Mouse (Mus musculus): ENCODE results near the gene Uox.
A peak's percentile ranks its signal among the peaks of the same experiment; 100 is the strongest.

Uox gene

DNA sequence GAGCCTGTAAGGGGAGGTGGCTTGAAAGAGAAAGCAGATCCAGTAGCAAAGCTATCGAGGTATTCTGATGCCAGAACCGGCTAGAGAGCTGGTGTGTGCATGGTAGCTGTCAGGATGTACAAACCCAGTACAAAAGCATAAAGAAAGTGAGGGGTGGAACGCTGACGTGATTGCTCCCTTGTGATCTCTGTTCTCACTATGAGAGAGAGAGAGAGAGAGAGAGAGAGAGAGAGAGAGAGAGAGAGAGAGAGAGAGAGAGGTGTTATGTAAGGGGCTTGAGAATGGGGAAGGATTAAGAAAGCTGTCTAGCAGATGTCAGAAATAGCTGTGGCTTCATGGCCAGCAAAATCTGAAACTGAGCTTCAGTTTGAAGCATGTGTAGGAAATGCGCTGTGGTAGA lies 13.7 kb downstream of the Uox start:
- no peak for DNase-seq (ENCODE audit: low read depth, low spot score)

DNA sequence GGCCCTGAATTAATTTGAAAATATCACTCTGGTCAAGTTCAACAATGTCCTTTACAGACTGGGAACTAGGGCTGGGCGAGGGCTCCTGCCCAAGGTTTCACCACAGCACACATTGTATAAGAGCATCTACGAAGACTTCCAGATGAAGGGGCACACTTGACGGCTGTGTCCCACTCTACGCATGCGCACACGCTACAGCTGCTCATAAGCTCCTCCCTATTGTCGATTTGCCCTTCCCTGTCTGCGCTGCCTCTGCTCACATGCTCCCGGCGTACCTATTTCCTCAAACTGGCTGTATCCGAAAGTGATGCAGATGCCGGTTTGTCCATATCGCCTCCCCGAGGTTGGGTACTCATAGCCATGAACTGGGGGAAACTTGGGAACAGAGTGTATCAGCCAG lies 16.4 kb downstream of the Uox start:
- DNase-seq (ENCODE audit: low read depth, low spot score): no peak

DNA sequence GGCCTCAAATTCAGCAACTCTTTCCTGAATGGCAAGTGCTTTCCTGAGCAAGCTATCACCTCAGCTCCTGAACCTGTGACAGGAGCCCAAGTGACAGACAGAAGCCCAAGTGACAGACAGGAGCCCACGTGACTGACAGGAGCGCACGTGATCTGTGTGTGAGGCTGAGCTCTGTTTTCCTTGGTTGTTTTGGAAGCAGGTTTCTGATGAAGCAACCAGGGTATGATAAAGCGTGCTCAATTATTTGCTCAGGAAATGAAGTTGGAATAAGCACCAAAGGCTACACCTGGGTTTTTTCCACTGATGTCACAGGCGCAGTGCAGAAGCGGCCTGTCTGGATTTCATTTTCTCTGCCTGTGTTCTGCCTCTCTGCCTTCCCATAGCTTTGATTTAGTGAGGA lies 19.3 kb downstream of the Uox start:
- no peak for DNase-seq (ENCODE audit: low read depth, low spot score)

DNA sequence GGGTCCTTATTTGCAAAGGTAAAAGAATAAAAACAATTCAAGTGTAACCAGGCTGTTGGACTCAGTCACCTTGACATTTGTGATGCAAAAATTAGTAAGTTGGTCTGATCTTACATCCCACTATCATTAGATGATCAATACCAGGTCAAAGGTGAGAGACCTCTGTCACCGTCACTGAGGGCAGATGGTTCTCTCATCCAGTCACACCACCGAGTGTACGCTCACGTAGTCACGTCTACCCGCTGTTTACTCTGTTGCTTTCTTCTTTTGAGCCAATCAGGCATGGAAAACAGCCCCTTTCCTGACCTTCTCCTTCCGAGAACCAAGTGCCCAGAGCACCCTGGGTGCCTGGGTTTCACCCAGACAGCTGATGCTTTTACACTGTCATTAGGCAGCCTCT lies 20.9 kb downstream of the Uox start:
- no peak for DNase-seq (ENCODE audit: low read depth, low spot score)

DNA sequence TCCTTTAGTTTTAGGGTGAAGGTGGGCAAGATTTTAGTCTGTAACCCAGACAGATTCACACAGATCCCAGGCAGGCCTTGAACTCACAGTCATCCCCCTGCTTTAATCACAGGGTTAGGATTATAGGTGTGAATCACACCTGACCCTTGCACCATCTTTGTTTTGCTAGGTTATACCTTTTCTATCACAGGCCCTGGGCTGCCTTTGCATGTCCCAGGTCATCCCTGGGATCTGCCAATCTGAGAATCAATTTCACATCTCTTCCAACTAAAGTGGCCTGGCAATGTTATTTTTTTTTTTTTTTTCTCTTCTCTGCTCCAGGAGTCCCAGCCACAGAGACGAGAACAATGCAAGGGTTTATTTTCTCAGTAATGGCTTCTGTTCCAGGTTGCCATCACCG lies 21.4 kb downstream of the Uox start:
- no peak for DNase-seq (ENCODE audit: low read depth, low spot score)

DNA sequence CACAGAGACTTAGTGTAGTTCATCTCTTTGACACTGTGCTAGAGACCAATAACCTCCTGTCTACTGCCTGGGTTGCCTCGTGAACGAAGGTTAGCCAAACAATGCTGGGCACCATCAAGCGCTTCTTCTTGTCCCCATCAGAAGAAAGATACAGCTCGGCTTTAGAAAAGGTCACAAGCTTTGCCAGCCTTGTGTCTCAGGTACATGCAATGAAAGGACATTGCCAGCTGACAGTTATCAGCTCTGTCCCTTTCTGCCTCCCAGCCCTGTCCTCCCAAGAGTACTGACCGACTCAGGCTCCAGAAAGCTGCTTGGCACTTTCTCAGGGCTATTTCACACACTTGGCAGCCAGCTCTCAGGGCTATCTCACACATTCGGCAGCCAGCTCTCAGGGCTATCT lies 25.2 kb downstream of the Uox start:
- no peak for DNase-seq (ENCODE audit: low read depth, low spot score)

DNA sequence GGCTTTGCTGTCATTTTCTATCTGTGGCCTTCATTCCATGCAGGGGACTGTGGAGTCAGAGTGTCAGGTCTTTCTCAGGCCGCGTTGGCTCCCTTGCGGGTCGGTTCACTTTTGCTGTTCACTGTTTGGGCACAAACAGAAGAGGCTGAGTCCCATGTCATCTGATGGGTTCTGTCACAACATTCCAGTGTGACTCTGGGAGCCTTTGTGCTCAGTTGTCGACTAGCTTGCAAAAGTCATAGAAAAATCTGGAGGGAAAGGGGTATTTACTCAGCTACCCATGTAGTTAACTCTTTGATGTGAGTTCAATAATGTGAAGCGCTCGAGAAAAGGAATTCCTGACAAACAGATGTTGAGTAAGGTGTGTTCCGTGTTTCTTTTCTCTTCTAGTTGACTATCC lies 26.2 kb downstream of the Uox start:
- DNase-seq (ENCODE audit: low read depth, low spot score): no peak

DNA sequence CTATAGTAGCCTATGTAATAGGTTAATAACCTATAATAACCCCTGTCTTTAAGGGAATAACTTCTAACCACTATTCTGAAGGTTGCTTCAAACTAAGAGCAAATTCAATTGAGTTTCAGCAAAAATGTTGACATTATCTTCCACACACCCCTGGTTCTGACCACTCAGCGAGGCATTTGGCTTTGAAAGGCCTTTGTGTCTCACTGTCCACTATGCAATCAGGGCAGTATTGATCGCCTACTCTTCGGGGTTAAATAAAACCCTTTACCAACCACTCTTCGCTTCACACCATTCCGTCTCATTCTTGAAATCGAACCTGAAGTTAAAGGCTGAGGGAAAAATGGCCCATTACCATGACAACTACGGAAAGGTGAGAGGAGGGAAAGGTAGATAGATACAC lies 26.6 kb downstream of the Uox start:
- no peak for DNase-seq (ENCODE audit: low read depth, low spot score)

DNA sequence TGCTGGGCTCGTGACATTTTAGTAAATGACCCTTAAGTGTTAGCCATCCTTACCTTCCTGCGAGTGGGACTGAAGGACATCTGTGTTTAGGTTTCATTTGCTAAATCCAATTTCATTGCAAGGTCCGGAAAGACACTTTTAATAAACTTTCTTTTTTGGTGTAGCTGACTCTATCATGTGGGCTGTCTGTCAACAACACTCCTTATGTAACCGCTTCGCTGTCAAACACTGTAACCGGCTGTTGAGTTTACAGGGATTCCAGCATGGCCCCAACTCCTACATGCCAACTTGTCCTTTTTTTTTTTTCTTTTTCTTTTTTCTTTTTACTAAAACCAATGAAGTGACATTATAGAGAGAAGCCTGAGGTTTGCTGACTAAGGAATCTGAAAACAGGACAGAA lies 28.2 kb downstream of the Uox start:
- peak; percentile 78 for DNase-seq (ENCODE audit: low read depth, low spot score)

DNA sequence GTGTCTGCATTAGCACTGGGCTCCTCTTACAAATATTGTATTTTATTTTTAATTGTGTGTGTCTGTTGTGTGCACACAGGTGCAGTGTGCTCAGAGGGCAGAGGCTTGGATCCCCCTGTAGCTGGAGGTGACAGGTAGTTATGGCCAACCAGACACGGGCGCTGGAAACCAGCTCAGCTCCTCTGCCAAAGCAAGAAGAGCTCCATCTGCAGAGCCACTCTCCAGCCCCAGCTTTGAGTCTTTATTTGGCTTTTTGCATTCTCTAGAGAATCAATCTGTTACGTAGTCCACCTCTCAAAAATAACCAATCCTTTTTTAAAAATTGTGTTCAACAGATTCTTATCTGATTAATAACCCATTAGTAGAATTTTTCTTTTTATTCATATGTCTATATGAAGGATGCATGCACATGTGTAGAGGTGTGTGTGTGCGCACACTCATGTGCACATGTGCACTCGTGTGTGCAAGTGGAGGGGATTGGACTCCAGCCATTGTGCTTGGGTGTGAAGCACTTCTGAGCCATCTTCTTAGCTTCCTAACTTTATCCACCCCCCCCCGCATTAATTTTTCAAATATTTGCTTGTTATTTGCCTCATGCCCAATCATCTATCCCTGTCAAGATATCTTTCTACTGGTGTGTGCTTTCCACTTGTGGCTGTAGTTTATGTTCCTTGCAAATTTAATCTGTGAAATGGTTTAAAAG lies 29.1 kb downstream of the Uox start:
- DNase-seq (ENCODE audit: low read depth, low spot score): no peak

DNA sequence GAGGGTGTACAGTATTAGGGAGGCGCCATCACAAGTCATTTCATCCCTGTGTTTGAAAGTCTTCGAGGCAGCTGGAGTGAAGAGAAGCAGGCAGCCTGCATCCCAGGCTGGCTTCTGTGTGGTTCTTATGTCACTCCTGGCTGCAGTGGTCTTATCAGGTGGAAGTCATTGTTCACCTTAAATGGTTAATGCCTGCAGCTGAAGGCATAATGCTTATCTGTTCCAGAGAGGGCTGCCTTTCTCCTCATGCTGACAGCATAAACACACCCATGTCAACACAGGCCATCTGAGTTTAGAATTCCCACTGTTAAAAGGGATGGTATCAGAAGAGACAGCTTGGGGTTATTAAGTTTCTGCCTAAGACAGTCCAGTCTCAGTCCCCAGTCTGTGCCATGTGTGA lies 31.0 kb downstream of the Uox start:
- no peak for DNase-seq (ENCODE audit: low read depth, low spot score)

DNA sequence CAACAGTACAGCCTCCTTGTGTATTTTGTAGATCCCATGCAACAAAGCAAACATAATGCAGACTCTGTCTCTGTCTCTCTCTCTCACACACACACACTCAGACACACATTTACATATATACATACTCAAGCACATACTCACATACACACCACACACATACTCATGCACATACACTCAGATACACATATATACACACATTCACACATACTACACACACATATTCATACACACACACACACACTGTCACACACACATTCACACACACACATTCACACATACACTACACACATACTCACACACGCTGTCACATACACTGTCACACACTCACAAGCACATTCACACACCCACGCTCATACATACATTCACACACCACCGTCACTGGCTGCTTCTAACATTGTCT lies 32.3 kb downstream of the Uox start:
- DNase-seq (ENCODE audit: low read depth, low spot score): no peak

DNA sequence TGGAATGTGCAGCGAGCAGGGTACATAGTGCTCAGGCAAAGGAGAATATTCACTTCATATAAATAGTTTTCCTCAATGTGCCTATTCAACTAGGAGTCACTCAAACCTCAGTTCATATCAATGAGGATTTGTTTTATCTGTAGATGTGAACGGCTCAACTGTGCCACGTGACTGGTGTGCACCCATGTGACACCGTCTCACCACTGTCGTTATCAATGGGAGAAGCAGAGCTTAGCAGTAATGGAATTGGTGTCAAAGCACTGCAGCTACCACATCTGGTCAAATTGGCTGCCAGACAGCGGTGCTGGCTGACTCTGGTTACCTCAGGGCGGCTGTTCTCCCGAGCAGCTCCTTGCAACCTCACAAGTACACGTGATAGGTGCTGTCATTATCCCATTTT lies 34.4 kb downstream of the Uox start:
- no peak for DNase-seq (ENCODE audit: low read depth, low spot score)

DNA sequence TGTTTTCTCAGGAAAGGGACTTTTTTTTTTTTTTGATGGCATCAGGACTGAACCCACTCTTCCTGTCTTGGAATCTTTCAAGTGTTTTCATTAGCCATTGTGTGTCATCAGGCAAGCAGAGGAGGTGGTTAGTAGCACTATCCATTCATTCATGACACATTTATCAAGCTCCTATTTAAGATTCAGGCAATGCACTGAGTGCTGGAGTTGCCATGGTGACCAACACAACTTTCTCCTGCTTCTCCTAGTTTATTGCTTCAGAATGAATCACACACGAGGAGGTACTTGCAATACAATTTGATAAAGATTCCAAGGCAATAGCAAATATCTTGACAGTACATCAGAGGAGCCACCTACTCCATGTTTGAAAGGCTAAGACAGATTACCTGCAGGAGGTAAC lies 37.1 kb downstream of the Uox start:
- DNase-seq (ENCODE audit: low read depth, low spot score): peak; percentile 91

DNA sequence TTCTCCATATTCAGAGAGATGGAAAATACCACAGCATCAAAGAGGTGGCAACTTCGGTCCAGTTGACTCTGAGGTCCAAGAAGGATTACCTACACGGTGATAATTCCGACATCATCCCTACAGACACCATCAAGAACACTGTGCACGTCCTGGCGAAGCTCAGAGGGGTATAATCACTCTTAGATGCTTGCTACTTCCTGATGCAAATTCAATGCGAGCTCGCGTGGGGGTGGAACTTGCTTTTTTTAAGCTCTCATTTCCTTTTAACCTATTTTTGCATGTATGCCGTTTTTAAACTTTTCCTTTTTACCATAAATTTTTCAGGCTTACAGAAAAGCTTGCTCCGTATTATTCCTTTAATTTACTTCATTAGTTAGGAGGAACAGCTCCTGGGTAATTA lies 40.1 kb downstream of the Uox start:
- peak; percentile 74 for DNase-seq (ENCODE audit: low read depth, low spot score)

DNA sequence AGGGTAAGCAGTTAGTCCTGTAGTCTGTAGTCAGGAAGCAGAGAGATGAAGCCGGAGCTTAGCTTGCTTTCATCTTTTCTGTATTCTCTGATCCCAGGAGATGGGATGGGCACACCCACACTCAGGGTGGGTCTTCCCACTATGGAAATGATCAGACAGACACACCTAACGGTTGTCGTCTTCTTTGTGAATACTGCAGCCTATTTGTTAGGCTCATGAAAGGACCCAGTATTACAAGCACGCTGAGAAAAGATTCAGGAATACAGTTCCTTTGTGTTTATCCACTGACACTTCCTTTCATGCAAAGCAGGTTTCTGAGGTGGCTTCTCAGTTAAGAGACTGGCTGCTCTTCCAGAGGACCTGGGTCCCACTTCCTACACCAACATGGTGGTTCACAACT lies 41.0 kb downstream of the Uox start:
- no peak for DNase-seq (ENCODE audit: low read depth, low spot score)

DNA sequence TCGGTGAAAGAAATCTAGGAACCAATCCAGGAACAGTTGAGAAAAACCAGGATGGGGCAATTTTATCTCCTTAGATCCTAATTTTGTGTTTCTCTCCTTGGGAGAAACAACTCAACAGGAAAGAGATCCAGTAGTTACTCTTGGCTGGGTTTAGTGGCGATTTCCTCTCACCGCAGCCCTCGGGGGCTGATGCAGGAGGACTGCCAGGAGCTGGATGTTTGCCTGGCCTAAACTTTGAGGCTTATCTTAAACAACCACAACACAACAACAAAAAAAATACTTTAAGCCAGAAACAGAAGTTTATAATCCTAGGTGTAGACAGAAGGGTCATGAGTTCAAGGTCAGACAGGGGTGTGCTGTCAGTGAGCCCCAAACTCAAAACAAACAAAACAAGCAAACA lies 41.6 kb downstream of the Uox start:
- no peak for DNase-seq (ENCODE audit: low read depth, low spot score)

DNA sequence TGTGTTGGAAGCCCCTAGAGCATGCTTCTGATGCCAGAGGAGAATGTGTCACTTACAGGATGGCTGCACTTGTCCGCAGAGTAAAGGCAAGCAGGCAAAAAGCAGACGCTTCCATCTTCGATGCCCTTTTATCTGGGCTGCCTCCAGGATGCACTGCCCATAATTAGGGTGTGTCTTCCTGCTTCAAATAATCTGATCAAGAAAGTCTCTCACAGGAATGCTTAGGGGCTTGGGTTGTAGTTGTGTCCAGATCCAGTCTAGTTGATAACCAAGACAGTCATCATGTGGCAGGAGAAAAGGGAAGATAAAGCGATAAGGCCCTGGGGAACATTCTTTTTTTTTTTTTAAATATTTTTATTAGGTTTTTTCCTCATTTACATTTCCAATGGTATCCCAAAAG lies 45.3 kb downstream of the Uox start, which contains the start of gene Dnase2b:
Gene Dnase2b (minus strand): TSS at position 101 of the 400 bp plus-strand sequence.
- DNase-seq (ENCODE audit: low read depth, low spot score): no peak

DNA sequence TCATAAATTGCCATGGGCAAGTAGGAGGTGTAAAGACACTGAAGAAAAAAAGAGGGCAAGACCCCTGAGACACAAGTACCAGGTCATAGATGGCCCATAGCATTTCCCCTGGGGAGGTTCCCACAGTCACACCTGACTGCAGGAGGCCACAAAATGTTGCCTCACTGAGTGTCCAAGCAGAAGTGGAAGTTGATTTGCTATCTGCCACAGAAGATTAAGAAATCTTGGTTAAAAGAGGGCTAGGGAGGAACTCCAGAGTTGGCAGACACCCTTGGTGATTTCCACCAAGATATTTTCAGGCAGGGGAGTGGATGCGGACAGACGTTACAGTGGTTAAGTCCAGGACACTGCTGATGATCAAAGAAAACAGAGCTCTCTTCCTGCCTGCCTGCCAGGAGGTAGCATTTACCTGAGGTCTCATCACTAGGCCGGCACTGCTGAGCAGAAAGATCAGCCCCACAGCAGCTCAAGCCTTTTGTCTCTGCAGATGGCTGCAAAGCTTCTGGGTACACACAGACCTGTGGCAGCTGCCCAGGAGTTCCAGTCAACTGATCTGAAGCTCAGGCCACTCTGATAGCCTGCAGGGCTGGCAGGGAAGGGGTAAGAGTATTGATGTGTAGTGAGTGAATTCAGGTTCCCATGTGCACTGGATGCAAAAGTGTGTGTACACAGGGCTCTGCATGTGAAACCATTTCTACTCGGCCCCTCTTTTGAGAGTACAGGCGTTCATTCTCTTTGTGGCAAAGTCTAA lies 46.5 kb downstream of the Uox start:
- DNase-seq (ENCODE audit: low read depth, low spot score): no peak

DNA sequence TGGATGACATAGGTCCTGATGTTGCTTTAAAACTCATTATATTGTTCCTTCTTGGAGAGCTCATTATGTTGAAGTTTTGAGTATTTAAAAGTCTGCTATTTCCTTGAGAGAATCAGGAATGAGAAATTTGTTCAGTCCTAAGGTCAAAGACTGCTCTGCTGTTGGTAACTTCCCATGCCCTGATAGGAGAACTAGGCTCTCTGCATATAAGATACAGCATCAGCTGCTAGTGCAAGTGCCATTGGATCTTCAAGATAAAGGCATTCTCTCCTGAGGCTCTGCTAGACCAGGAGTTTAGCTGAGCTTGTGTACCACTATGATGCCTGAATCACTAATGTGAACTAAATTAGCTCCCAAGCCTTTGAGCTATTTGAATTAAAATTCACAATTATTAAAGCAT lies 47.7 kb downstream of the Uox start:
- no peak for DNase-seq (ENCODE audit: low read depth, low spot score)

DNA sequence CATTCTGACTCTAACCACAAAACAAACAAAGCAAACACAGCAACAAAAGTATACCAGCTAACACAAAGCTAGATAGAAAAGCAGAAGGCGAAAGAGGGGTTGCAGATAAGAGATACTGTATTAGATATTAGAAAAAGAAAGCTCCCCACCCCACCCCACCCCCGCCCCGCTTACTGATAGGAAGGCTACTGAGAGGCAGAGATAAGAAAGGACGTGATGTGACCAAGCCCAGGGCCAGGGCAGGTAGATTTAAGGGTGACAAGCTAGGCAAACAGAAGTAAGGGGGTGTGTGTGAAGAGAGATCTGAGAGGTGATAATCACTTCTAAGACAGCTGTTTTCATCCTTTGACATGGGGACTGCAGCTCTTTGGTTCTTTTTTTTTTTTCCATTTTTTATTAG lies 48.1 kb downstream of the Uox start:
- no peak for DNase-seq (ENCODE audit: low read depth, low spot score)

DNA sequence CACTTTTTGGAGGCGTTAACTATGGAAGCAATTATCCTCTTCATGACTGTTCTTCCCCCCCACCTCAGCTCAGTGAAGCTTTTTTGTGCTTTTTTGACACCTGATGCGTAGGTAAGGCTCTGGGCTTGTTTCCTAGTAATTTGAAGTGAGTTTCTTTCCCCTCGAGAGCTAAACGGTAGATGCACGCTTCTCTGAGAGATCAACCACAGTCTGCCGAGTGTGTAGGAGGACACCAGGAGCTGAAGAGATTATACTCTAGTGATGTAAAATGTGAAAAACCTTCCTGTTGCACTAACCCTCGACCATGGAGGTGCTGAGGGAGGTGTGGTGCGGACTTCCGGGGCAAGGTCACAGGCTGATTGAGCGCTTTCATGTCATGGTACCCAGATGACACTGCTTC lies 49.9 kb downstream of the Uox start:
- DNase-seq (ENCODE audit: low read depth, low spot score): peak; percentile 86

DNA sequence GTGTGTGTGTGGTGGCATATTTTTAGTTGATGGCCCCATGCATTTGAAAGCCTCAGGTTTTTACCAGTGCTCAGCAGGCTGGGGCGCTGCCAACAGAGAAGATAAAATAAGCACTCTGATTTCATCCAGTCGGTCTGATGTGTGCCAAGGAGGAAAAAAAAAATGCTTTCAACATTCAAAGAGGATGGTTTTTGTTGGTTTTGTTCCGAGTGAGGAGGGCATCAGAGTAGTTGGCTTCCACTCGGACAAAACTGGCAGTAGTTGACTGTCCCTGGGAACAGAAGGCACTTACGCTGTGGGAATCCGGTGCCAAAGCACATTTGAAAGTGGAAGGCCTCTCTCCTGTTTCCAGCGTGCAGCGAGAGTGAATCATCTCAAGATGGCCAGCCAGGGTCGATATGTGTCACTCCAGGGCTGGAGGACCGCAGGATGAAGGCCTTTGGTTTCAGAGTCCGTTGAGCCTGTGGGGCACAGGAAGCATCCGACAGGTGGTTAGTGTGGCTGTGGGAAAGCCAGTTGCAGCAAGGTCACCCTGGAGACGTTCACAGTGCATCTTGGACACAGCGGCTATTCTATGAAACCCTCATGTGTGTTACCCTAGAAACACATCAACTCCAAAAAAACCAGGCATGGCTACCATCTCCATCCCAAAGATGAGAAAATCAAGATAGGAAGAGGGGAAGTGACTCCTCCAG lies 50.5 kb downstream of the Uox start:
- DNase-seq (ENCODE audit: low read depth, low spot score): peak; percentile 96

All from telencephalon, adult 2 months (tissue).